Mouse (Mus musculus) kidney, adult 2 months (tissue): Measurements from ENCODE around the gene Mettl3.

Source experiments
- CTCF ChIP-seq: fragments of 200-500 bp; conservative IDR thresholded peaks from 2 replicates; pipeline ENCODE4 v1.5.1; 2011; ENCODE audit warnings: low read depth, mild to moderate bottlenecking, control low read depth, low read length, moderate library complexity, mixed read lengths; ENCODE audit not compliant: insufficient read depth, insufficient read length
- POLR2A ChIP-seq: fragments of 200-500 bp; IDR thresholded peaks from one replicate; pipeline ENCODE4 v1.6.1; 2011; ENCODE audit warnings: low read depth, low read length, control low read depth

- TF ChIP-seq CTCF, result no peak
- no peak for TF ChIP-seq POLR2A
These were observed 58.8 kb downstream of the Mettl3 start for GRCm38 (mm10) chr14:52246129-52246528.
